Mouse (Mus musculus) Patski (cell line): Measurements from ENCODE around the gene Des. TPM values are rescaled to one million over a fixed set of nuclear protein-coding genes. Genes with fewer than 3 reads are reported as not detected.

Experiments used
- ATAC-seq: fragments of 100-300 bp; one replicate; pipeline ENCODE4 v1.8.0; 2021
- CTCF ChIA-PET: fragments of 350-600 bp; sonication (Branson Sonifier 250); formaldehyde crosslinking; loops from one replicate; lab custom pipeline; 2022; ENCODE audit warnings: inconsistent platforms; lab: Charles Lee
- POLR2A ChIA-PET: fragments of 350-600 bp; sonication (Branson Sonifier 250); formaldehyde crosslinking; loops from one replicate; lab custom pipeline; 2022; ENCODE audit warnings: antibody characterized with exemption, inconsistent platforms; lab: Charles Lee
- DNase-seq: peaks from one replicate; pipeline ENCODE4 v3.0.0-alpha.2; 2011; ENCODE audit warnings: low read depth, low spot score
- H3K27me3 ChIP-seq: fragments of 371-371 bp; one replicate; pipeline ENCODE4 v1.5.1; 2021
- CTCF ChIP-seq: fragments of 100-300 bp; IDR thresholded peaks from one replicate; pipeline ENCODE4 v1.5.1; 2021
- in situ Hi-C: fragments of 300-500 bp; cut with MboI; formaldehyde crosslinking; loops from 3 replicates; pipeline ENCODE4 v1.11.1; 2018; ENCODE audit warnings: low pct_unique_long_range_greater_than_20kb, mixed read lengths
- polyA plus RNA-seq: library from polyadenylated mRNA; unstranded; gene quantifications from one replicate; pipeline ENCODE4 v1.2.3, GENCODE M21; 2021

Gene Des
- polyA plus RNA-seq, 1 experiment from 2014 or later: 0.23 TPM

DNA sequence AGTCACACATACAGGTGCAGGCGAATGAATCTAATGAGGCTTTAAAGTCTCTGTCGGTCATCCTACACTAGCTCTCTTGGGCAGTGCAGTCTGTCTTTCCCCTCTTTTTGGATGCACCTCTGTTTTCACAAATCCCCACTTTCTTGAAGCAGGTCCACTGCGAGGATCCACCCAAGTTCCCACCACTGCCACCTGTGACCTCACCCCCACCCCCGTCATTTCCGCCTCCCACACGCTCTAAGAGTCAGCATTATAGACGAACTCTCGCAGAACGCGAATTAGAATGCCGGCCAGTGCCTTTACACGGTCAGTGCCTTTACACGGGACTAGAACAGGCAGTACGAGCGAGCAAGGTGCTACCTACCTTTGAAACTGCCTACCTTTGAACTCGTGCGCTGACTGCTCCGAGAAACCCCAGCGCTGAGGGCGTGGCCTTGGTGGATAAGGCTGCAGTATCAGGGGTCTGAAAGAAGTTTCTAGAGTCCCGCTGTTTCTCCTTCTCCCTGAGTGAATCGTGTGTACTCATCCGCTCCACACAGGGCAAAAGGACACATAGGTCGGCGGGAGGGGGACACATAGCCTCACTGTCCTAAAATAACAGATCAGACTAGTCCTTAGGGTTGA, 9.3 kb downstream of the Des start:
- ChIA-PET CTCF (interaction anchor here (1.1 to 1.4 kb wide), 2 partner anchors 24 to 108 kb away, joined by 3 read pairs; no protein-coding TSS in a partner anchor), POLR2A (interaction anchor here (0.7 kb wide), 1 partner anchor 22 kb away, joined by 3 read pairs; no protein-coding TSS in a partner anchor)
- no peak for DNase-seq
- in situ Hi-C loops: no loop called here
- no peak for TF ChIP-seq CTCF
- H3K27me3 ChIP-seq: no peaks in the 10 kb centered on the region
- no peak for ATAC-seq

DNA sequence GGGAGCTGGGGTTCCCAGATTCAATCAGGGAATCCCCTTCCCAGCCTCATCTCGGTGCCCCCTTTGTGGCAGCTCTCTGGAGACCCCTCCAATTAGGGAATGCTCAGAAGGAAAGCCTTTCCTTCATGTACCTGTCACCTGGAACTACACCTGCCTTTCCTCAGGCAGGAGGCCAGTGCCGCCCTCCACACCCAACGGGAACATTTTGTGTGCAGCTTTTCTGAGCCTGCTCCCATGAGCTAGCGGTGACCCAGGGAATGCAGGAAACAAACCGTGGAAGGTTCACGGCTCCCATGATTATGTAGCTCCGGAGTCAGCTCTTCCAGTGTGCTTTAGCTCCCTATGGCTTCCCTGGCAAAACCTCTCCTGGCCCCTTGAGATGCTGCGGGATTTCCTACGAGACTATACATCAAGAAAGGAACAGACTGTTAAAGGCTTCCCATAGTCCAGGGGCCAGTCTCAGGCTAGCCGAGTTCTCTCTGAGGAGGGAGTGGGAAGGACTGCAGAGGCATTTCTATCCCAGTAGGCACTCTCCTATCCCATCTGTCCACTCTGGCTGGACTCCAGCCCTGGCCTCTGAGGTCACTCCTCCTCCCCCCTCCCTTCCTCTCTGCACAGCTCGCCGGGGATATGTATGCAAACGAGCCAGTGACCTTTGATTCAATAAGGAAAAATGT, 10.0 kb downstream of the Des start:
- no peaks in the 10 kb centered on the region for H3K27me3 ChIP-seq
- ATAC-seq (peak; percentile 29), DNase-seq (no peak)
- no peak for TF ChIP-seq CTCF
- ChIA-PET CTCF (interaction anchor here (0.8 to 2.0 kb wide), 6 partner anchors 10 to 107 kb away, joined by 3 to 9 read pairs (median 3); partner anchors contain the start of gene Des), POLR2A (interaction anchor here (0.5 to 0.7 kb wide), 2 partner anchors 15 to 23 kb away, joined by 3 read pairs; no protein-coding TSS in a partner anchor)
- in situ Hi-C loops: no loop called here

DNA sequence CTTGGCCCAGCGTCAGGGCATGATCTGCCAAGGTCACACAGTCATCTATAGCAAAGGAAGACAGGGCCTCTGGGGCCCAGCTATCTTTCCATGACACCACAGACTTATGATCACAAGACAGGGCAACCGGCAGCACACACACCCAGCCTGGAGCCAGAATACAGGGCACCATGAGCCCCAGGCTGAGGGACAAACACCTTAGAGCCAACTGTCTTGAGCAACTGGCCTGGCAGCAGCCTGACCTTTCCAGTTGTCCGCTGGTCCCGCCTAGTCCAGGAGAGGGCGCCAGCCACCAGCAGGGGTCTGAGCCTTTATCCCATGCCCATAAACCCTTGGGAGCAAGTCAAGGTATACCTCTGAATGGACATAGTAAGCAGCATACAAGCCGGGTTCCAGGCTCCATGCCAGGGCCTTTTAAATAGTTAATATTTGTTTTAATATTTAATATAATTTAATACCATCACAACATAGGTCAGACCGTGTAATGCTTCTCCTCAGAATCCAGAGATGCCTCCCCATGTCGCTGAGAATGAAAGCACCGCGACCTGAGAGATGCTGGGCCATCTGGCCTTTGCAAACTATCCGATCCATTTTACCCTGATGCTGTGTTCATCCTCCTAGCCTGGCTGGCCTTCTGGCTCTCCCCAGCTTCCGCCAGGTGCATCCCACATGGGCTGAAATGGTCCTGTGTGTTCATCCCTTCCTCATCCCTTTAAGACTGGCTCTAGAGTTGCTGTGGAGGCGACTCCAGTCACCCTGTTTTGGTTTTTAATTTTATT, 11.4 kb downstream of the Des start:
- no peak for DNase-seq

DNA sequence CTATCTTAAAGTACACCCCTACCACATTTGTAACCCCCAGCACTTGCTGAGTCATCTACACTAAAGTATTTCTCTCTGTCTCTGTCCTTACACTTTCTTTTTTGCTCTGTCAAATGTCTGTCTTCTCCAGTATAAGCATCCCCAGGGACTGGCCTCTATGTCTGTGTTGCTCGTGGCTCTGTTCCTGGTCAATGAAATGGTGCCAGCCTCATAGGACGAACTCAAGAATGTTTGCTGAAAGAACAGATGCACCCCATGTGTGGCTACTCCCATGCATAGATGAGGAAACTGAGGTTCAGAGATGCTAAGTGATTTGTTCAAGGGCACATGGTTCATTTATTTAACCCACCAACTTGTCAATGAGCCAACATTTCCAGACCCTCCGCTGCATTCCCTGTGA, 12.3 kb downstream of the Des start:
- DNase-seq (no peak), ATAC-seq (no peak)
- H3K27me3 ChIP-seq: peaks cover 4% of the 10 kb centered on the region
- CTCF ChIA-PET: interaction anchor here (0.8 to 2.0 kb wide), 4 partner anchors 8 to 26 kb away, joined by 3 to 9 read pairs (median 3); no protein-coding TSS in a partner anchor
- in situ Hi-C loops: no loop called here
- POLR2A ChIA-PET: interaction anchor here (0.6 kb wide), 1 partner anchor 39 kb away, joined by 3 read pairs; no protein-coding TSS in a partner anchor
- no peak for TF ChIP-seq CTCF

More for the DNA sequence above, 11.4 kb downstream of the Des start:
- ATAC-seq: peak; percentile 54
- H3K27me3 ChIP-seq: no peaks in the 10 kb centered on the region
- CTCF ChIA-PET: interaction anchor here (0.7 to 2.0 kb wide), 9 partner anchors 9 to 87 kb away, joined by 3 to 9 read pairs (median 3); partner anchors contain the start of genes Des and Gmppa
- TF ChIP-seq CTCF: no peak
- in situ Hi-C loops: no loop called here
- POLR2A ChIA-PET: interaction anchor here (0.7 kb wide), 1 partner anchor 740 kb away, joined by 3 read pairs; no protein-coding TSS in a partner anchor

DNA sequence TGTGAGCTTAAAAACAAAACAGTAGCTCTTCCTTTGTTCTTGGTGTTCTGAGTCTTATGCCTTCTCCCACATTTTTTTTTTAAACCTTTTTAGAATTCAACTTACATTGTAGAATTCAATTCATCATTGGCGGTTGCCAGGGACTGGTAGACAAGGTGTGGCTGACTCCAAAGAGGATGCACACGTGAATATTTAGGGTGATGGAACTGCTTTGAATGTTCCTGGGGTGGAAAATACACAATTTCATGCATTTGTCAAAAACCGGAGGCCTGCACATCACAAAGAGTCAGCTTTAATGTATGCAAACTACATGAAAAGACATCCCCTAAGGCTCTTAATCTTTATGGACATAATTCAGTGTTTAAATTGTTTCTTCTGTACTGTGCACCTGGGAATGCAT, 13.1 kb downstream of the Des start:
- no peak for TF ChIP-seq CTCF
- POLR2A ChIA-PET: interaction anchor here (0.6 kb wide), 1 partner anchor 58 kb away, joined by 4 read pairs; no protein-coding TSS in a partner anchor
- ATAC-seq: no peak
- peaks cover 4% of the 10 kb centered on the region for H3K27me3 ChIP-seq
- in situ Hi-C loops: no loop called here
- no peak for DNase-seq
- CTCF ChIA-PET: interaction anchor here (1.0 to 1.4 kb wide), 2 partner anchors 26 to 29 kb away, joined by 3 to 5 read pairs; no protein-coding TSS in a partner anchor

DNA sequence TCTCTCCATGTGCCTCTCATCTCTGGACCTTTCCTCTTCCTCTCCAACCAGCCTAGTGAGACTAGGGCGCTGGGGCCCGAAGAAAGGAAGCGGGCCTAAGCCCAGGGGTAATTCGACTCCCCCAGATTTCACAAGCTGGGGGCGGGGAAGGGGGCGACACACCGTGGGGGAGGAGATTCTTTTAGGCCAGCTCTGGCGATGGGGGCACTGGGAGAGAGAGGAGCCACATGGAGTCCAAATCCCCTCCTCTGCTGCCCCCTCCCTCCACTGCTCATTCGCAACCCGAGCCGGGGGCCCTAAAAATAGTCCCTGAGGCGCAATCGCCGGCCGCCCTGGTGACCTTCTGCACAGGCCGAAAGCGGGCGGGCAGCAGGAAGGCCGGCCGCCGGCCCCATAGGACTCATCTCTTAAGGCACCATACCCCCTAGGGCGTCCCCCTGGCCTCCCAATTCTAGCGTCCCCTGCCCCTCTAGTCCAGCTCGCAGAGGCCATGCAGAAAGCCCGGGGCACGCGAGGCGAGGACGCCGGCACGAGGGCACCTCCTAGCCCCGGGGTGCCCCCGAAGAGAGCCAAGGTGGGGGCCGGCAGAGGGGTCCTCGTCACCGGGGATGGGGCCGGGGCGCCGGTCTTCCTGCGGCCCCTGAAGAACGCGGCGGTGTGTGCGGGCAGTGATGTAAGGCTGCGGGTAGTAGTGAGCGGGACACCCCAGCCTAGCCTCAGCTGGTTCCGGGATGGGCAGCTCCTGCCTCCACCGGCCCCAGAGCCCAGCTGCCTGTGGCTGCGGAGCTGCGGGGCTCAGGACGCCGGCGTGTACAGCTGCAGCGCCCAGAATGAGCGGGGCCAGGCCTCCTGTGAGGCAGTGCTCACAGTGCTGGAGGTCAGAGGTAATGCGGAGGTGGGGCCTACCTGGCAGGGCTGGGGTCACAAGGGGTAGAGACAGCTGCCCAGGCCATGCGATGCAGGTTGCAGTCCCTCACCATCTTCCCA, 15.1 kb downstream of the Des start, which contains the start of gene Speg:
TSS of gene Speg (plus strand) at position 348 of the 987 bp plus-strand sequence.
- in situ Hi-C loops: no loop called here
- POLR2A ChIA-PET: no interaction called here
- CTCF ChIA-PET: no interaction called here
- TF ChIP-seq CTCF: no peak
- ATAC-seq: no peak
- no peak for DNase-seq
- H3K27me3 ChIP-seq: peaks cover 9% of the 10 kb centered on the region

DNA sequence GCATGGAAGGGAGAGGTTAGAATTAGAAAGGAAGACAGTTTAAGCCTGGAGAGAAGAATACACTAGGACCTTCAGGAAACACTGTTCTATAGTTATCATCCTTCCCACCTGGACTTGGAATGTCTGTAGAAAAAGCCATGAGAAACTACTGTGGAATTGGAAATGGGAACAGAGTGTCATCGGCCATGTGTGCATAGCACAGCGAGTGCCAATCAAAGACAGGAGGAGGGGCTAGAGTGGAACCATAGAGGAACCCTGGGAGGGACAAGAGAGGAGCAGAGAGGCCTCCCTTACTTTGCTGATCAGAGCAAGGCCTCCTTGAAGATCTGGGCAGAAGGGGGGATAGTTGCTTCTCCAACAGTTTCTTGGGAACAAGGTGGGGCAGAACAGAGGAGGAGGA, 19.1 kb downstream of the Des start:
- in situ Hi-C loops: no loop called here
- no peak for DNase-seq

DNA sequence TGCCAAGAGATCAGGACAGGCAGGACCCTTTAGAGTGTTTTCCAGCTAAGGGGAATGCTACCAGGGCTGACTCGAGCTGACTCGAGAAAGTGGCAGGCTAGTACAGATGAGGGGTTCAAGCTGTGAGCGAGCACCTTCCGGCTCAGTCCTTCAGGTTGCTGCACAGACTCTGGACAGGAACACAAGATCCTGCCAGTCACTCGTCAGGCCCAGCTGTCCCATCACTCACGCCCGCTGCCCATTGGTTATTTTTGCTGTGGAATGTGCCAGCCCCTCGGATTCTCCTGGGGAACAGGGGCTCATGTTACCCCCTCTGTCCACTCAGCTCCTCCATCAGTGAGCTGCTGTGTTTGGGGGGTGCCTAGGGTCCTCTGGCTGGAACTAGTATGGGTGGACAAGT, 19.8 kb downstream of the Des start:
- TF ChIP-seq CTCF: no peak
- H3K27me3 ChIP-seq: peaks cover 9% of the 10 kb centered on the region
- POLR2A ChIA-PET: no interaction called here
- CTCF ChIA-PET: interaction anchor here (2.1 kb wide), 1 partner anchor 9 kb away, joined by 9 read pairs; no protein-coding TSS in a partner anchor
- in situ Hi-C loops: no loop called here
- no peak for ATAC-seq
- no peak for DNase-seq

More for the DNA sequence above, 19.1 kb downstream of the Des start:
- ATAC-seq: no peak
- CTCF ChIA-PET: interaction anchor here (0.9 to 2.1 kb wide), 2 partner anchors 8 to 35 kb away, joined by 3 to 9 read pairs; no protein-coding TSS in a partner anchor
- peaks cover 9% of the 10 kb centered on the region for H3K27me3 ChIP-seq
- no peak for TF ChIP-seq CTCF
- POLR2A ChIA-PET: no interaction called here

DNA sequence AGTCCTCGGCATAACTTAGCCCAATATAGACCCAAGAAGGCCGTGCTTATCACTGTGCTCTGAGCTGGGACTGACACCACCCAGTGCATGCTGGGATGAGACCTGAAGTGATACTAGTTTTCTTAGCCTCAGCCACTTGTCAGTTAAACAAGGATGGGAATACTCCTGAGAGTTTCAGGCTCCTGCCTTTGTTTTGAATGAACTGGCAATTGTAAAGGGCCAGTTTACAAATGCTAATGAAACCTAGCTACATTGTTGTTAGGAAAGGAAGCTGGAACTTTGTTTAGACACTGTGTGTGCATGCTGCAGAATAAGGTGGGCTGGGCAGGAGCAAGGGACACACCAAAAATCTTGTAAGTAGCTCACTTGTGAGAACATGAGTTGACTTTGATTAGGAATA, 20.8 kb downstream of the Des start:
- in situ Hi-C loops: no loop called here
- CTCF ChIA-PET: interaction anchor here (2.1 kb wide), 1 partner anchor 10 kb away, joined by 9 read pairs; no protein-coding TSS in a partner anchor

More for the DNA sequence above, 20.8 kb downstream of the Des start:
- no peak for DNase-seq
- POLR2A ChIA-PET: interaction anchor here (1.0 kb wide), 1 partner anchor 24 kb away, joined by 3 read pairs; no protein-coding TSS in a partner anchor
- peaks cover 9% of the 10 kb centered on the region for H3K27me3 ChIP-seq
- ATAC-seq: no peak
- TF ChIP-seq CTCF: no peak
